Comparison of ENCODE assay signal across 13 mouse cellular contexts in the genomic region with DNA sequence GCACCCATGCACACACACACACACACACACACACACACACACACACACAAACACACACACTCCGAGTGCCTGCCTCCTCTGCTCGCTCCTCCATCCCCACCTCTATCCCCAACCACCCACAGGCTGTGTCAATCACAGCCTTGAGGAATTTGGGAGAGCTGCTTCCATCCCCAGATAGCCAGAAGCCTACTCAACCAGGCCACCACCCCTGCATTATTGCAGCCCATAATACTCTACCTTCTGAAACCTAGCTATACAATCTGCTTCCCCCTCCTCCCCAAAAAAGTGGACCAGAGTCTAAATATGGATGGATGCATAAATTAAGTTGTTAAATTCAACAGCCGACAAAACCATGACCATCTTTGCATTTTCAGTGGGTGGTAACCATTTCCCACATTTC.
DNase-seq lines count a peak whose midpoint lies in the region.
"Had no signal": no experiment of that assay in that cellular context is flagged by ENCODE, and none has a peak within 500 bp of the region (broad histone marks: within the 10 kb centered on the region; RNA-seq: fewer than 3 reads in every experiment).

No protein-coding gene starts in this region.

- peak; percentile 15 to 54 for DNase-seq in frontal cortex, postnatal 36 days (ENCODE audit: low spot score in 2 of 2)
- DNase-seq in frontal cortex, postnatal 25 days (ENCODE audit: low spot score in 2 of 2), result no peak
- DNase-seq in right cerebral cortex, adult 18-20 months, result peak; percentile 31
- DNase-seq in right cerebral cortex, postnatal 14 days, result no peak
- DNase-seq in brain, adult 2 months (ENCODE audit: low read depth, low spot score), result peak; percentile 29
- DNase-seq in telencephalon, adult 2 months (ENCODE audit: low read depth, low spot score), result peak; percentile 40
- DNase-seq: adrenal gland, adult 2 months; adrenal gland, postnatal 25 days; cerebellum, adult 2 months; cerebellum, postnatal 10 days; forebrain, postnatal 0 days; gastrocnemius, postnatal 36 days; heart, postnatal 36 days had no signal

Comparison
In these comparisons a context has a peak if more than half of its experiments do, and no peak if none do; other contexts are left out.
1. DNase-seq: peak in frontal cortex, postnatal 36 days (2 of 2), right cerebral cortex, adult 18-20 months (single experiment), brain, adult 2 months (single experiment) and telencephalon, adult 2 months (single experiment); none in frontal cortex, postnatal 25 days (0 of 2) and right cerebral cortex, postnatal 14 days (single experiment).